Mouse (Mus musculus) thymus, postnatal 4 days (tissue): Measurements from ENCODE around the gene Dusp3.

Experiments used
- DNase-seq: peaks from one replicate; pipeline ENCODE4 v3.0.0; 2021

Gene Dusp3

DNA sequence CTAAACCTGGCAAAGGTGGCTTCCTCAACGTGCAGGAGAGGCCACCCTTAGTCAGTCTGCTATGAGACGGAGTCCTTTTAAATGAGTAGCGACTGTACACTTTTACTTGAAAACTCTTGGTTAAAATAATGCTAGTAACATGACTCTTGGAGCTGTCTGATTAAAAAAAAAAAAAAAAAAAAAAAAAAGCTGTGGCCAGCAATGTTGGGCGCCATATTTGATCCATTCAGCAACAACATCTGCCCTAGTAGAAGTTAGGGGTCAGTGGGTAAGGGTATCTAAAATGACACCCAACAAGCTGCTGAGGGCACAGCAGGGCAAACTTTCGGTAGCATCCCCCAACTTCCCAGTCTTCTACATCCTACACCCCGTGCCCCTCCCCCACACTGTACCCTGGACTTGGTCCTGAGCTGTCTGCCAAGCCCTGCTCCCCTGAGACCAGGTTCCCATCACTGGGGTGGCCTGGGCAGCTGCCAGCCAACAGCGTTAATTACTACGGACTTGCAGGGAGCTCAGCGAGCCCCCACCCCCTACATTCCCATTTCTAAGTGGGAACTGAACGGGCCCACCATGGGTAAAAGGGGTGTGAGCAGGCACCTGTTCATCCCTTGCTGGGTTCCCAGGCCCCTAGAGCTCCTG, 59.7 kb downstream of the Dusp3 start:
- no peak for DNase-seq

DNA sequence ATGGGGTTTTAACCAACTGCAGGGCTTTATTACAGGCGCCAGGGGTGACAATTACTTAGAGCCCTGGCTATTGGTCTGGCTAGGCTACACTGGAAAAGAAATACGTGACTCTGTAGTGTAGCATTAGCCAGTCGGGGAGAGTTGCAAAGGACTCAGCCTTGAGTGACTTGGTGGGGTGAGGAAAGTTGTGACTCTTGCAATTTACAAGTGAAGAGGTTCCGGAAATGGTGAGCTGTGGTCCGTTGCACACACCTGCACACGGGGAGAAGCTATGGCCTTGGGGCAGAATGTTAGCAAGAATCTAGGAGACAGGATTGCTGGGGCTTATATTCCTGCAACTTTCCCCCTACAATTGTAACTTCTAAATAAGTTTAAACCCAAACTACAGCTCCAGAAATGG, 61.2 kb downstream of the Dusp3 start:
- DNase-seq = no peak

DNA sequence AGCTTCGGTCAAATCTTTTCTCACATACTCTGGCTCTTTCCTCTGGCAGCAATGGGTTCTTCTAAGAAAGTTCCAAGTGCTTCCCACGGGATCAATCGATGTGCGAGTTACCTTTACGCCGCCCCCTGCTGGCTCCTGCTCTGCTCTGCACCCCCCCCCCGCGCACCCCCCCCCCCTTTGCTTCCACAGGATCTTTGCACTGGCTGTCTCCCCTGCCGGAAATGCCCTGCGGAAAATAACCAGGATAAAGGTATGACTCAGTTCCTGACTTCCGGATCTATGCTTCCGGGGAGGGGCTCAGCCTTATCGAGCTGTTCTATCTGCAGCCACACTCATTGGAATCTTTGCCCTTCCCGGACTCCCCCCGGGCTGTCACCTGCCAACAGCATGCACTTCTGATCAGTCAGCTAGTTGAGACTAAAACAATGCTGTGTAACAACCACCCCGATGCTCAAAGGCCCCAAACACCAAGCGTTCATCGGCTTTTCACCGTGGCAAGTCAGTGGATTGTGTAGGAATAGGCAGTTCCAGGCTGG, 62.3 kb downstream of the Dusp3 start:
- no peak for DNase-seq

DNA sequence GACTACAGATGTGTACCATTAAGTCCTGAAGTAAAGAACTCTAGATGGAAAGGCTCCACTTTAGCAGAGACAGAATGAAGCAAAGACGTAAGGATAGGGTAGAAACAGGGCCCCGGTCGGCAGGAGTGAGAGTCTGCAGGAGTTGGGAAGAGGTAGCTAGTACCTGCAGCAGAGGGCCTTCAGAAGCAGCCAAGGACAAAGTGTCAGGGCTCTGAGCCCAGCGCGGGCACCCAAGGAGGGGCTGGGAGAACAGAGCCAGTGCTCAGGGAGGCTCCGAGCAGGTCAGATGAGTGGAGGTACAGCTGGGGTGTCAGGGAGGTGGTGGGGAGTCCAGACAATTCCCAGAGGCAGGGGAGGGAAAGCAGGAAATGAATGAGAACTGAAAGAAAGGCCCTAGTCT, 62.8 kb downstream of the Dusp3 start:
- no peak for DNase-seq

DNA sequence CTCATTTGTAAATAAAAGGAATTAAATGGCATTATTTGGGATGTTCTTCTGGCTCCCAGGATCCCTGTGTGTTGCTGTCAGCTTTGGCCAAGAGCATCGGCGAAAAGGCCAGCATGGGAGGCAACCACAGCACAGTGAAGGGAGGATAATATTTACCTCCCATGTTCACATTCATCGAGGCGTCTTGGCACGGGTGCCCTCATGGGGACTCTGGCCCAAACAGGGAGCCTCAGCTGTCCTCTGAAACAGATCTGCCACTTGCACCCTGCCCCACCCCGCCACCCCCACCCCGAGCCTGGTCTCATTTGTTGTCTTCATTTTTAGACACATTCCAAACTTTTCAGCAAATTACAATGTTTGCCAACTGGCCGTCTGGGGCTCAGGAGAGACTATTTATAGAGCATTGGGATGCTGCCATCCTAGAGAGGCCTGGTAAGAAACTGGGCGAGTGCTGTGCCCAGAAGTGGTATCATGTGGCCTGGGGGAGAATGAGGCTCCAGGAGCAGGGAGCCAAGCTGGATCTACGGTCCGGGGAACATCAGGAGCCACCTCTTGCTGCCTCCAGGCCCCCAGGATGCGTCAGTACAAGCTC, 65.4 kb downstream of the Dusp3 start:
- no peak for DNase-seq
